Mouse (Mus musculus) effector memory CD4-positive, alpha-beta T cell, adult 7 months (primary cell): Measurements from ENCODE around the gene Sec31b. TPM values are rescaled to one million over a fixed set of nuclear protein-coding genes. Genes with fewer than 3 reads are reported as not detected.

Experiments used
- polyA plus RNA-seq: library from polyadenylated mRNA; unstranded; fragments of 100-300 nt; shearing (Covaris generic); gene quantifications from one replicate; pipeline ENCODE4 v1.2.1, GENCODE M21; 2017

The Sec31b gene
- polyA plus RNA-seq, result 2.0 TPM

DNA sequence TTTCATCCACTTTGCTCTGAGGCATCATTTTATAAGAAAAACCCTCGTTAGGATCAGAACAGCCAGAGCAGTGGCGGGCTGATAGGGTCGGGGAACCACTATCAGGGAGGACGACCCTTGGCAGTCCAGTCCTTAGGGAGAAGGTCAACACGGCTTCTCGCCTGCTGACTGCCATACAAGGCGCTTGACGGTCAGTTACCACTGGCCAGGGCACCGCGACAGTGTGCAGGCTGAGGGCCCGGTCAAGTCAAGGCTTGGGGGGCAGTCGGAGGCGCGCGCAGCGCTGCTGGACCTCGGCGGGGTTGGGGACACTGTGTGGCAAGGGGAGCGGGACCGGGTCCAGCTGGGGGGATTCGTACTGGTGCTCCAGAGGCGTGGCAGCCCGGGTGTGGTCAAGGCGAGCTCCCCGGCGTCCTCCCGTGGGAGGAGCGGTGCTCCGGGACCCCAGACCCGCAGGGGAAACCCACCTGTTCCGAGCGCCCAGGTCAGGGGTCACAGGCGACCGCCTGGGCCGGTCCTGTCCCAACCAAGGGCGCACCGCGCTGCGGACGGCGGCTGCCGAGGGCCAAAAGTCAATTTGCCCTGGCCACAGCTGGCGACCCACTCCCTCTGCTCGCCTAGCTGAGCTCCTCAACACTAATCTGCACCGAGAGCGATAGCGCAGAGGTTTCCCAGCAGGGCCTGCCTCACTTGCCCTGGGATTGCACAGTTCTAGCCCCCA is at the start of gene Sec31b:
Gene Sec31b, minus strand, starts transcription at position 544 of the 721 bp plus-strand sequence.

DNA sequence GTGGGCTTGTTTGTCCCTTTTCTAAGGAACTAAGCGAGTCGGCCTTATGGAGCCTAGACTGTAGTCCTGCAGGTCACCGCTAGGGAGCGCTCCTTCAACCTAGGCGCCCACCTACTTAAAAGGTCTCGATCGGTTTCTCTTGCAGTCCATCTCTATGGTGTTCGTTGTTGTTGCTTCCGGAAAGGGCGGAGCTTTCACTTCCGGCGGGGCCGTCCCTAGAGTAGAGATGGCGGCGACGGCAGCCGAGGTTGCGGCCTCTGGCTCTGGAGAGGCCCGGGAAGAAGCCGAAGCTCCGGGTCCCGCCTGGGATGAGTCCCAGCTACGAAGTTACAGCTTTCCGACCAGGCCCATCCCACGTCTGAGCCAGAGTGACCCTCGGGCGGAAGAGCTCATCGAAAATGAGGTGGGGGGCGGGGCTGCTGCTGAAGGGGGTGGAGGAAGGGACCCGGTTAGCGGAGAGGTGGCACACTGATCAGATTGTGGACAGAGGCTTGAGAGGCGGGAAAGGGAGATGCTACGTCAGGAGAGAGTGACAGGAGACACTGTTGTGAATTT is 17.1 kb upstream of the Sec31b start, which contains the start of gene Hif1an:
Gene Hif1an, plus strand, starts transcription at position 199 of the 555 bp plus-strand sequence.

GRCm38 (mm10) chr19:44554861-44555590 is 9.4 kb upstream of the Sec31b start, which contains the start of gene Ndufb8:
TSS of gene Ndufb8 (minus strand) at chr19:44555440.

DNA sequence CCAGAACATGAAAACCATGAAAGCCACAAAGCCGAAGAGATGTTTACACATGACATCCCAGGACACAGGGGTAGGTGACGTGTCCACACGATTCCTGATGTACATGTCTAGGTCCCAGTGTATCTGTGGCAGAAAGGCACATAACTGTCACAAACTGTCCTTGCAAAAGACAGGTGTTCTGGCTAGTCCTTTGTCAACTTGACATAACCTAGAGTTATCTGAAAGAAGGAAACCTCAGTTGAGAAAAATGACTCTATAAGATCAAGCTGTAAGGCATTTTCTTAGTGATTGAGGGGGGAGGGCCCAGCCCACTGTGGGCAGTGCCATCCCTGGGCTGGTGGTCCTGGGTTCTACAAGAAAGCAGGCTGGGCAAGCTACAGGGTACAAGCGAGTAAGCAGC is 7.1 kb upstream of the Sec31b start, which contains the start of gene Gm20538:
Gene Gm20538, minus strand, starts transcription at position 101 of the 400 bp plus-strand sequence.

DNA sequence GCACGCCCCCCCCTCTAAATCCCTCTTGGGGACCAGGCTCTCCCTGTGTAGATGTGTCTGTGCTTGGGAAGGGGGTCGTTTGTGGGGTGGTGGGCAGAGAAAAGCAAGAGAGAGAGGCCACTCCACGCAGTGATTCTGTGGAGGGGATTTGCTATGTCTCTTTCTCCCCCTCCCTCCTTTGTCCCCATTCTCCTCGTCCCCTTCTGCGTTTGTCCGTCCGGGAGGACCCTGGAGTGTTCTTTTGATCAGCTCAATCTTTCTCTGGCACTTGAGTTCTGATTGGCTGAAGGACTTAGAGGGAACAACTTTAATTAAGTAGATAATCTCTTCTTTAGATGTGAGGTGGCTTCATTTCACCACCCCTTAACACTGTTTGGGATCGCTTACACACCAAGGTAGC is 52.5 kb downstream of the Sec31b start, which contains the start of gene Wnt8b:
Gene Wnt8b, plus strand, starts transcription at position 345 of the 400 bp plus-strand sequence.

Other genes with a start within 250 kb of the Sec31b start
- gene Scd4, start 212.8 kb downstream of the Sec31b start, polyA plus RNA-seq, result 0.23 TPM
- not detected for gene Scd1, start 138.0 kb downstream of the Sec31b start, polyA plus RNA-seq
- gene Wnt8b, start 52.4 kb downstream of the Sec31b start, polyA plus RNA-seq, result 0.48 TPM
- gene Gm20538, start 7.0 kb upstream of the Sec31b start, polyA plus RNA-seq, result not detected
- gene Ndufb8, start 9.6 kb upstream of the Sec31b start, polyA plus RNA-seq, result 188 TPM
- gene Hif1an, start 17.0 kb upstream of the Sec31b start, polyA plus RNA-seq, result 43.4 TPM
- gene Pax2, start 210.2 kb upstream of the Sec31b start, polyA plus RNA-seq, result 0.34 TPM